Mouse (Mus musculus): Measurements from ENCODE around the gene Gna11.

GRCm38 (mm10) chr10:81570238-81570800, 25.3 kb upstream of the Gna11 start:
- no peak for TF ChIP-seq POLR2A (IDR thresholded peaks at IDR 0.05; ENCODE audit: control insufficient read depth, low read depth, low read length)
- TF ChIP-seq CTCF (IDR thresholded peaks at IDR 0.05; ENCODE audit: control insufficient read depth, insufficient read depth, insufficient replicate concordance, low read depth, low read length): no peak
